Mouse (Mus musculus) megakaryocyte, embryonic 14.5 days (primary cell): ENCODE results near the gene Olfr967. TPM values are rescaled to one million over a fixed set of nuclear protein-coding genes. Genes with fewer than 3 reads are reported as not detected.
"Not testable (repeated sequence)": the region's sequence is repeated elsewhere in the genome, so short reads cannot be mapped to it uniquely, and the experiment has no call there.

Source experiments
- H3K27me3 ChIP-seq: replicated peaks from 2 replicates; pipeline ENCODE3; 2012; ENCODE audit warnings: inconsistent platforms
- H3K36me3 ChIP-seq: replicated peaks from 2 replicates; pipeline ENCODE3; 2012; ENCODE audit warnings: low read length, inconsistent platforms, mixed read lengths
- H3K4me1 ChIP-seq: 2 replicates; pipeline ENCODE4 v1.6.1; 2012; ENCODE audit warnings: inconsistent platforms
- H3K4me3 ChIP-seq: replicated peaks from 2 replicates; pipeline ENCODE3; 2012; ENCODE audit warnings: moderate library complexity, mild to moderate bottlenecking, inconsistent platforms
- H3K9me3 ChIP-seq: 2 replicates; pipeline ENCODE4 v1.6.1; 2012; ENCODE audit warnings: inconsistent platforms
- FLI1 ChIP-seq: IDR thresholded peaks from 2 replicates; pipeline ENCODE4 v1.6.1; 2012; ENCODE audit warnings: low read length, inconsistent platforms, mixed read lengths
- GATA1 ChIP-seq: IDR thresholded peaks from 3 replicates; pipeline ENCODE4 v1.6.1; 2012; ENCODE audit warnings: mixed read lengths, low read length, inconsistent platforms, borderline replicate concordance
- polyA plus RNA-seq: library from polyadenylated mRNA; stranded (reverse); fragments of >175 nt; gene quantifications from 2 replicates; pipeline ENCODE4 v1.2.3, GENCODE M21; 2012; ENCODE audit warnings: low replicate concordance; ENCODE audit not compliant: insufficient read depth

Olfr967 gene
- not detected in 2 replicates for polyA plus RNA-seq

- no peak within 1 kb of the TSS for H3K4me3 ChIP-seq
- no peaks in the 10 kb centered on the region for H3K27me3 ChIP-seq
- H3K9me3 ChIP-seq: no peaks in the 10 kb centered on the region
- H3K4me1 ChIP-seq: no peaks in the 10 kb centered on the region
- no peak for TF ChIP-seq FLI1
- TF ChIP-seq GATA1: no peak
- no peaks in the 10 kb centered on the region for H3K36me3 ChIP-seq
These were observed at the start of gene Olfr967 for GRCm38 (mm10) chr9:39745949-39746348. Gene Olfr967 (plus strand): TSS chr9:39746249.

GRCm38 (mm10) chr9:39701123-39701522 lies 44.9 kb upstream of the Olfr967 start:
- H3K9me3 ChIP-seq: peaks cover 13% of the 10 kb centered on the region; the same call in 1 of the 2 replicates
- H3K4me3 ChIP-seq, H3K27me3 ChIP-seq, H3K36me3 ChIP-seq, H3K4me1 ChIP-seq: not testable (repeated sequence)

DNA sequence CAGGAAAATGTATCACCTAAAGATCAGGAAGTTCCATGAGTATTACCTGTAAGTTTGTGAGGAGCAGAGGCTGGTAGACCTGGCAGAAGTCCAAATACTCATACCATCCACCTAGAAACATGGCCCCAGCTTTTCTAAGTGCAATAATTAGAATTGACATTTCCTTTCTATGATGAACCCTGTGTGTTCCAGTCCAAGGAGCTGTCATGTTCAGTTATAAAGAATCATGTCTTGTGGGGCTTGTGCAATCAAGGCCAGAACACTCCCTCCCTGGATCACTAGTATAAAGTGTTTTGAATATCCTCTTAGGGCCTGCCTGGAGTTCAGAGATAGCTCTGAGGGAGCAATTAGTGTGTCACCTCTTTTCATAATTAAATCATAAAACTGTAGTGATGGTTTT lies 39.0 kb upstream of the Olfr967 start, which contains the start of gene Olfr149:
Gene Olfr149 (minus strand): TSS at position 101 of the 400 bp plus-strand sequence.
- Histone ChIP-seq H3K9me3 (peaks cover 5% of the 10 kb centered on the region; the same call in 1 of the 2 replicates), H3K4me3 (no peak within 1 kb of the TSS), H3K4me1 (no peaks in the 10 kb centered on the region), H3K36me3 (no peaks in the 10 kb centered on the region), H3K27me3 (no peaks in the 10 kb centered on the region)
- TF ChIP-seq GATA1 (no peak), FLI1 (no peak)

DNA sequence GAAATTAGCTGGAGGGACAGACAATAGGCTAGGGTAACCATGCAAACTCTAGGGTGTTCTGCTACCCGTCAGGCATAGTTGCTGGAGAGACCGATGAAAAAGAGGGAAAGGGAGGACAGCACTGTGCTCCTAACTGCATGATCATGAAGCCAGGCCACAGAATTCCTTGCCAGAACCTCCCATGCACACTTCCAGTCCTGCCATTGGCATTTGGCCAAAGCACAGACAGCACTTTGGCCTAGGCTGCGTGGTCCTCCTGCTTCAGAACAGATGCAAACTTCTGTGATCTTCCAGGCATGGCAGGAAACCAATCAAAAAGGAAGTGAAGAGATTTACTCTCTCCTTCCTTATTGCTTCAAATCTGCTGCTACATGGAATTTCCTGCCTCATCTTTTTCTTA lies 37.1 kb upstream of the Olfr967 start:
- no peaks in the 10 kb centered on the region for H3K4me1 ChIP-seq
- H3K4me3 ChIP-seq: no peak overlapping the region

DNA sequence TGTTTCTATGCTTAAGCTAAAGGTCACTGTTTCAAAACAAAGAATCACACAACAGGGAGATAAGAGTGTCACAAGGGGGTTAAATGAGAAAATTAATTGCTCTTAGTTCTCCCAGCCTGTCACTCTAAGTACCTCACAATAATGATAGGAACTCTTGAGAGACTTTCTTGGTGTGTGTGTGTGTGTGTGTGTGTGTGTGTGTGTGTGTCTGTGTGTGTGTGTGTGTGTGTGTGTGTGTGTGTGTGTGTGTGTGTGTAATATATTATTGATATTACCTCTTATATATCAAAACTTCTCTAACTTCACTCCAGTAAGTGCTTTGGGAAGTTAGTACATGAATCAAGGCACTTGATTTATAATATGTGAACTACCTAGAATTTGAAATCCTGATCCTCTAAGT lies 35.0 kb upstream of the Olfr967 start, which contains the start of gene Olfr965:
Gene Olfr965 (plus strand): TSS at position 301 of the 400 bp plus-strand sequence.
- no peaks in the 10 kb centered on the region for H3K36me3 ChIP-seq
- no peaks in the 10 kb centered on the region for H3K27me3 ChIP-seq
- TF ChIP-seq FLI1 (no peak), GATA1 (no peak)
- H3K4me3 ChIP-seq: no peak within 1 kb of the TSS
- no peaks in the 10 kb centered on the region for H3K4me1 ChIP-seq
- H3K9me3 ChIP-seq: no peaks in the 10 kb centered on the region

More for the DNA sequence above, 37.1 kb upstream of the Olfr967 start:
- Histone ChIP-seq H3K27me3 (no peaks in the 10 kb centered on the region), H3K36me3 (no peaks in the 10 kb centered on the region), H3K9me3 (no peaks in the 10 kb centered on the region)
- TF ChIP-seq FLI1: no peak
- TF ChIP-seq GATA1: no peak

DNA sequence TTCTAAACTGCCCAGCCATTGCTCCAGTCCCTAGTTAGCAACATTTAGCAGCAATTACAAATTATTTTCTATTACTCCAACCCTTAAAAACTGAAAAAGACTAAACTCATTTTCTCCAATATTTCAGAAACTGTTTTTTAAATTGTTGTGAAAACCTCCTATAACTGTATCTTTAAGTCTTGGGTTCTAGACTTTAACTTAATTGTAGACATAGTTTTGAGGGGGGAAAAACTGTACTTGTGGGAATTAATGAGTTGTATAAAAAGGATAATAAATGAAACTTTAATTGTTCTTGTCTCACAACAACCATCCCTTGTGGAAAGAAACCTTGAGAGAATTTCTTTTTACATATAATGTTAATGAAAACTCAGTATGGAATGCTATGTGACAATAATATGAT lies 15.4 kb upstream of the Olfr967 start, which contains the start of gene Olfr150:
Gene Olfr150 (plus strand): TSS at position 301 of the 400 bp plus-strand sequence.
- Histone ChIP-seq H3K4me1 (no peaks in the 10 kb centered on the region), H3K27me3 (no peaks in the 10 kb centered on the region), H3K9me3 (no peaks in the 10 kb centered on the region), H3K4me3 (no peak within 1 kb of the TSS), H3K36me3 (no peaks in the 10 kb centered on the region)
- TF ChIP-seq FLI1 (no peak), GATA1 (no peak)

- H3K9me3 ChIP-seq: no peaks in the 10 kb centered on the region
- TF ChIP-seq GATA1: no peak
- no peak for TF ChIP-seq FLI1
- H3K36me3 ChIP-seq: no peaks in the 10 kb centered on the region
- no peaks in the 10 kb centered on the region for H3K27me3 ChIP-seq
- no peaks in the 10 kb centered on the region for H3K4me1 ChIP-seq
- no peak overlapping the region for H3K4me3 ChIP-seq
These were observed 5.3 kb upstream of the Olfr967 start for GRCm38 (mm10) chr9:39740741-39741140.

- no peaks in the 10 kb centered on the region for H3K4me1 ChIP-seq
- no peaks in the 10 kb centered on the region for H3K36me3 ChIP-seq
- no peaks in the 10 kb centered on the region for H3K27me3 ChIP-seq
- no peak for TF ChIP-seq GATA1
- no peak for TF ChIP-seq FLI1
- no peak overlapping the region for H3K4me3 ChIP-seq
- no peaks in the 10 kb centered on the region for H3K9me3 ChIP-seq
These were observed 379 bp downstream of the Olfr967 start for GRCm38 (mm10) chr9:39746428-39746827.

DNA sequence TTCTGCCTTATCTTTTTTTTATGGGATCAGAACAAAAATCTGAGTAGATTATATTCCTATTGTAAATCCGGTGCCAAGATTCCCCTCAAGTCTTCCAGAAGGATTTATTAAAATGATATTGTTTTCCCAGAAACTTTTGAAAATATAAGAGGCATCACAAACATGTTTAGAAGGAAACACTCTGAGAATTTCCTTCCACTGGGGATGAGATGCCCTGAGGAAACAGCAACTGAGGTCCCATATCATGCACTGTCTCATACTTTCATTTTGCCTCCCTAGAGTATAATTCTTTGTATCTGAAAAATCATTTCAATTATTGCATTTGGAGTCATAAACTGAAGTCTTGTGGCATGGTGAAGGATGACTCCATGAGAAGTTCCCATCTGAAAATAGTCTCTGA lies 37.1 kb downstream of the Olfr967 start, which contains the start of gene Olfr968:
Gene Olfr968 (minus strand): TSS at position 101 of the 400 bp plus-strand sequence.
- H3K36me3 ChIP-seq: no peaks in the 10 kb centered on the region
- H3K9me3 ChIP-seq: 0 out of 2 replicates have a peak, but pooled peaks cover 3% of the 10 kb centered on the region
- H3K27me3 ChIP-seq: no peaks in the 10 kb centered on the region
- no peak for TF ChIP-seq GATA1
- TF ChIP-seq FLI1: no peak
- no peak within 1 kb of the TSS for H3K4me3 ChIP-seq
- no peaks in the 10 kb centered on the region for H3K4me1 ChIP-seq

DNA sequence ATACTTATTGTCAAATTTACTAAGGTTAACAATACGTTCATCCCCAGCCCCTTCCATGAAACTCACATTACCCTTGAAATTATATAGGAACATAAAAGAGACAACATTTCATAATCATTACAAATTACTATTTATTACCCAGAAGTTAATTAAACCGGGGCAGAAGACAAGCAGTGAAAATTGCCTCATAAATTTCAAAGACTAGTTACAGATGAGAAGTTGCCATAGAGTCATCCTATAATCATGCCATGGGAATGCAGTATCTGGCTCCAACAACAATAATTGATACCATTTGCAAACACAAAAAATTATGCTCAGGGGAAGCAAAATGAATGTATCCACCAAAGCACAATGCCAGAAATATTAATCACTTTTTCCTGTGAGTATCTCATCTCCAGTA lies 44.5 kb downstream of the Olfr967 start, which contains the start of gene Olfr969:
Gene Olfr969 (plus strand): TSS at position 388 of the 400 bp plus-strand sequence.
- H3K4me1 ChIP-seq: no peaks in the 10 kb centered on the region
- no peak for TF ChIP-seq GATA1
- no peak for TF ChIP-seq FLI1
- H3K27me3 ChIP-seq: no peaks in the 10 kb centered on the region
- 0 out of 2 replicates have a peak, but pooled peaks cover under 1% of the 10 kb centered on the region for H3K9me3 ChIP-seq
- H3K36me3 ChIP-seq: no peaks in the 10 kb centered on the region
- no peak within 1 kb of the TSS for H3K4me3 ChIP-seq

Other genes starting within 250 kb of the Olfr967 start
- not detected in 2 replicates for gene Olfr957, start 230.4 kb upstream of the Olfr967 start, polyA plus RNA-seq
- not detected in 2 replicates for gene Olfr958, start 192.2 kb upstream of the Olfr967 start, polyA plus RNA-seq
- gene Olfr959, start 170.7 kb upstream of the Olfr967 start, polyA plus RNA-seq: not detected in 2 replicates
- 0.17 TPM in 1 of 2 replicates, not detected in the other for gene AW551984, start 141.8 kb upstream of the Olfr967 start, polyA plus RNA-seq
- gene Olfr148, start 135.6 kb upstream of the Olfr967 start, polyA plus RNA-seq: not detected in 2 replicates
- gene Olfr960, start 124.9 kb upstream of the Olfr967 start, polyA plus RNA-seq: not detected in 2 replicates
- not detected in 2 replicates for gene Olfr961, start 101.2 kb upstream of the Olfr967 start, polyA plus RNA-seq
- gene Olfr963, start 79.0 kb upstream of the Olfr967 start, polyA plus RNA-seq: not detected in 2 replicates
- not detected in 2 replicates for gene Olfr149, start 39.1 kb upstream of the Olfr967 start, polyA plus RNA-seq
- not detected in 2 replicates for gene Olfr965, start 34.9 kb upstream of the Olfr967 start, polyA plus RNA-seq
- not detected in 2 replicates for gene Olfr150, start 15.3 kb upstream of the Olfr967 start, polyA plus RNA-seq
- 0.09 TPM in 1 of 2 replicates, not detected in the other for gene Olfr968, start 37.0 kb downstream of the Olfr967 start, polyA plus RNA-seq
- gene Olfr969, start 44.7 kb downstream of the Olfr967 start, polyA plus RNA-seq: not detected in 2 replicates
- gene Olfr970, start 62.6 kb downstream of the Olfr967 start, polyA plus RNA-seq: not detected in 2 replicates
- gene Olfr971, start 90.6 kb downstream of the Olfr967 start, polyA plus RNA-seq: not detected in 2 replicates
- gene Olfr972, start 120.2 kb downstream of the Olfr967 start, polyA plus RNA-seq: not detected in 2 replicates
- not detected in 2 replicates for gene Olfr229, start 161.1 kb downstream of the Olfr967 start, polyA plus RNA-seq
- gene Olfr974, start 191.3 kb downstream of the Olfr967 start, polyA plus RNA-seq: not detected in 2 replicates
- not detected in 2 replicates for gene Olfr975, start 205.8 kb downstream of the Olfr967 start, polyA plus RNA-seq
- gene Olfr976, start 214.9 kb downstream of the Olfr967 start, polyA plus RNA-seq: not detected in 2 replicates
- gene Olfr978, start 245.9 kb downstream of the Olfr967 start, polyA plus RNA-seq: not detected in 2 replicates